Mouse (Mus musculus) thymus, postnatal 10 days (tissue): ENCODE data around the gene Gm39566.

Experiments used
- DNase-seq, 2 experiments: peaks; one replicate each; pipeline ENCODE4 v3.0.0; 2021; ENCODE audit warnings: low spot score in 2 of 2

Gm39566 gene

GRCm38 (mm10) chr11:69834001-69834549 lies 19.0 kb upstream of the Gm39566 start:
- peak; percentile 42 to 67 for DNase-seq

- DNase-seq = no peak
Measured at GRCm38 (mm10) chr11:69833554-69833953, 18.5 kb upstream of the Gm39566 start.

- DNase-seq = no peak
Measured at GRCm38 (mm10) chr11:69828832-69829231, 13.7 kb upstream of the Gm39566 start.

GRCm38 (mm10) chr11:69823456-69823855 lies 8.4 kb upstream of the Gm39566 start:
- no peak for DNase-seq

- no peak for DNase-seq
Measured at GRCm38 (mm10) chr11:69822080-69822479, 7.0 kb upstream of the Gm39566 start, which contains the start of gene Spem1. Spem1 (minus strand) TSS chr11:69822180.

GRCm38 (mm10) chr11:69818871-69819270 lies 3.8 kb upstream of the Gm39566 start:
- no peak for DNase-seq

- DNase-seq = no peak
Measured at GRCm38 (mm10) chr11:69818365-69818764, 3.3 kb upstream of the Gm39566 start, which contains the start of gene Spem2. Spem2 (minus strand) TSS chr11:69818465.

GRCm38 (mm10) chr11:69816520-69816919 lies 1.4 kb upstream of the Gm39566 start:
- no peak for DNase-seq

GRCm38 (mm10) chr11:69810280-69810679 lies 4.8 kb downstream of the Gm39566 start:
- no peak for DNase-seq

- DNase-seq = no peak
Measured at GRCm38 (mm10) chr11:69807641-69808040, 7.5 kb downstream of the Gm39566 start.

- no peak for DNase-seq
Measured at GRCm38 (mm10) chr11:69806378-69806777, 8.7 kb downstream of the Gm39566 start.

- DNase-seq = no peak
Measured at GRCm38 (mm10) chr11:69804972-69805909, 9.9 kb downstream of the Gm39566 start, which contains the start of gene Tmem102. Tmem102 (minus strand) TSS chr11:69805624.

GRCm38 (mm10) chr11:69804652-69804940 lies 10.5 kb downstream of the Gm39566 start:
- no peak for DNase-seq

GRCm38 (mm10) chr11:69803786-69804651 lies 11.1 kb downstream of the Gm39566 start:
- DNase-seq = peak; percentile 58 to 79

- DNase-seq = no peak
Measured at GRCm38 (mm10) chr11:69803328-69803727, 11.8 kb downstream of the Gm39566 start.

- peak; percentile 49 to 69 for DNase-seq
Measured at GRCm38 (mm10) chr11:69802648-69803105, 12.4 kb downstream of the Gm39566 start.

- DNase-seq = no peak
Measured at GRCm38 (mm10) chr11:69801379-69801977, 13.6 kb downstream of the Gm39566 start, which contains the start of gene Fgf11. Fgf11 (minus strand) TSS chr11:69801857.

GRCm38 (mm10) chr11:69800392-69801197 lies 14.5 kb downstream of the Gm39566 start:
- DNase-seq = no peak

- DNase-seq = no peak
Measured at GRCm38 (mm10) chr11:69800138-69800391, 15.0 kb downstream of the Gm39566 start.

- DNase-seq = no peak
Measured at GRCm38 (mm10) chr11:69799394-69800137, 15.5 kb downstream of the Gm39566 start.
